Comparison of ENCODE assay signal across 20 mouse cellular contexts in genomic region chr13:44918269-44918668, GRCm38 (mm10).
A peak's percentile ranks its signal among the peaks of the same experiment; 100 is the strongest.
DNase-seq lines count a peak whose midpoint lies in the region; ATAC-seq and TF ChIP-seq lines count a peak whose summit lies in the region.
"Had no signal": no experiment of that assay in that cellular context is flagged by ENCODE, and none has a peak within 500 bp of the region (broad histone marks: within the 10 kb centered on the region; RNA-seq: fewer than 3 reads in every experiment).

No protein-coding gene starts in this region.

- WGBS in forebrain, embryonic 14.5 days = 94% methylated on average over 2 of the region's 2 CpGs
- WGBS in forebrain, postnatal 0 days = 65% methylated on average over 2 of the region's 2 CpGs
- WGBS in forebrain, embryonic 16.5 days = 77% methylated on average over 2 of the region's 2 CpGs
- WGBS in forebrain, embryonic 13.5 days = 94% methylated on average over 2 of the region's 2 CpGs

- H3K9ac ChIP-seq in forebrain, embryonic 14.5 days (ENCODE audit: low read length) = no peak overlapping the region
- no peak overlapping the region for H3K9ac ChIP-seq in forebrain, postnatal 0 days
- H3K9ac ChIP-seq in forebrain, embryonic 16.5 days (replicated peaks; ENCODE audit: low read depth, low read length) = no peak overlapping the region
- H3K9ac ChIP-seq in forebrain, embryonic 13.5 days = no peak overlapping the region
- H3K9ac ChIP-seq: embryonic facial prominence, embryonic 13.5 days; embryonic facial prominence, embryonic 15.5 days had no signal

- H3K27me3 ChIP-seq in forebrain, embryonic 14.5 days (replicated peaks; ENCODE audit: control insufficient read depth, insufficient read depth, low read length) = no peaks in the 10 kb centered on the region
- no peaks in the 10 kb centered on the region for H3K27me3 ChIP-seq in forebrain, postnatal 0 days (ENCODE audit: insufficient read depth, low read length)
- H3K27me3 ChIP-seq in forebrain, embryonic 16.5 days (replicated peaks; ENCODE audit: control insufficient read depth, insufficient read depth, low read length) = no peaks in the 10 kb centered on the region
- H3K27me3 ChIP-seq in forebrain, embryonic 13.5 days = no peaks in the 10 kb centered on the region
- H3K27me3 ChIP-seq: embryonic facial prominence, embryonic 13.5 days; embryonic facial prominence, embryonic 15.5 days had no signal

- H3K27ac ChIP-seq in forebrain, embryonic 14.5 days (ENCODE audit: low read depth, low read length) = no peak overlapping the region
- H3K27ac ChIP-seq in forebrain, postnatal 0 days (ENCODE audit: low read depth, low read length) = no peak overlapping the region
- H3K27ac ChIP-seq in forebrain, embryonic 16.5 days (ENCODE audit: low read length) = no peak overlapping the region
- H3K27ac ChIP-seq in forebrain, embryonic 13.5 days = no peak overlapping the region
- peak overlapping the region; percentile 23 for H3K27ac ChIP-seq in bone marrow macrophage, adult 2 months (ENCODE audit: insufficient read depth, low read depth, low read length)
- H3K27ac ChIP-seq: embryonic facial prominence, embryonic 13.5 days; embryonic facial prominence, embryonic 15.5 days; gastrocnemius, adult 2 months had no signal

- no peak overlapping the region for H3K4me2 ChIP-seq in forebrain, embryonic 14.5 days (ENCODE audit: low read length)
- H3K4me2 ChIP-seq in forebrain, postnatal 0 days (ENCODE audit: low read depth) = no peak overlapping the region
- no peak overlapping the region for H3K4me2 ChIP-seq in forebrain, embryonic 16.5 days (ENCODE audit: low read length)
- H3K4me2 ChIP-seq in forebrain, embryonic 13.5 days = no peak overlapping the region
- H3K4me2 ChIP-seq: embryonic facial prominence, embryonic 13.5 days; embryonic facial prominence, embryonic 15.5 days had no signal

- TF ChIP-seq POLR2A in bone marrow macrophage, adult 2 months (IDR thresholded peaks at IDR 0.05; ENCODE audit: borderline replicate concordance, low read depth, low read length) = no peak

- TF ChIP-seq CTCF in forebrain, postnatal 0 days (IDR thresholded peaks at IDR 0.05; ENCODE audit: low read depth) = no peak
- no peak for TF ChIP-seq CTCF in bone marrow macrophage, adult 2 months (IDR thresholded peaks at IDR 0.05; ENCODE audit: low read depth, low read length)

- no peak for ATAC-seq in forebrain, embryonic 14.5 days
- ATAC-seq in forebrain, postnatal 0 days = no peak
- ATAC-seq in forebrain, embryonic 16.5 days = peak; percentile 39; the same call in 1 of the 2 replicates
- ATAC-seq in forebrain, embryonic 13.5 days = no peak

- no peaks in the 10 kb centered on the region for H3K9me3 ChIP-seq in forebrain, embryonic 14.5 days (replicated peaks; ENCODE audit: control insufficient read depth, low read length)
- no peaks in the 10 kb centered on the region for H3K9me3 ChIP-seq in forebrain, postnatal 0 days (ENCODE audit: low read length)
- no peaks in the 10 kb centered on the region for H3K9me3 ChIP-seq in forebrain, embryonic 16.5 days (ENCODE audit: control insufficient read depth, low read length)
- H3K9me3 ChIP-seq in forebrain, embryonic 13.5 days (replicated peaks) = no peaks in the 10 kb centered on the region
- H3K9me3 ChIP-seq: embryonic facial prominence, embryonic 13.5 days; embryonic facial prominence, embryonic 15.5 days had no signal

- H3K36me3 ChIP-seq in forebrain, embryonic 14.5 days (ENCODE audit: control insufficient read depth, insufficient read depth, low read length) = peaks cover 97% of the 10 kb centered on the region
- peaks cover 87% of the 10 kb centered on the region for H3K36me3 ChIP-seq in forebrain, postnatal 0 days (ENCODE audit: insufficient read depth)
- H3K36me3 ChIP-seq in forebrain, embryonic 16.5 days (ENCODE audit: control insufficient read depth, insufficient read depth) = peaks cover 51% of the 10 kb centered on the region
- peaks cover 100% of the 10 kb centered on the region for H3K36me3 ChIP-seq in forebrain, embryonic 13.5 days (ENCODE audit: poor library complexity, severe bottlenecking)

- no peak overlapping the region for H3K4me3 ChIP-seq in forebrain, embryonic 14.5 days (ENCODE audit: low read depth, low read length)
- H3K4me3 ChIP-seq in forebrain, postnatal 0 days (ENCODE audit: low read depth, low read length) = no peak overlapping the region
- no peak overlapping the region for H3K4me3 ChIP-seq in forebrain, embryonic 16.5 days (replicated peaks; ENCODE audit: low read length)
- H3K4me3 ChIP-seq in forebrain, embryonic 13.5 days = no peak overlapping the region
- no peak overlapping the region for H3K4me3 ChIP-seq in bone marrow macrophage, adult 2 months (ENCODE audit: insufficient read depth, low read length)
- H3K4me3 ChIP-seq: embryonic facial prominence, embryonic 13.5 days; embryonic facial prominence, embryonic 15.5 days; erythroblast, embryonic 14.5 days; gastrocnemius, adult 2 months had no signal

- peak; percentile 38 to 44 for DNase-seq in cerebellum, postnatal 14 days
- DNase-seq in cerebellum, adult 9-11 months = no peak
- DNase-seq in forebrain, embryonic 14.5 days (ENCODE audit: low spot score) = peak; percentile 15
- DNase-seq in forebrain, postnatal 0 days = no peak
- DNase-seq in adipocyte (ENCODE audit: low spot score) = no peak
- DNase-seq: adrenal gland, adult 8-10 months; adrenal gland, postnatal 14 days; adrenal gland, postnatal 36 days; cerebellum, adult 11 months; cerebellum, adult 9-10 months; cerebellum, postnatal 36 days; embryo, embryonic 11 days; gastrocnemius, adult 2 months; gastrocnemius, postnatal 10 days had no signal

- no peaks in the 10 kb centered on the region for H3K4me1 ChIP-seq in forebrain, embryonic 14.5 days (ENCODE audit: control insufficient read depth, insufficient read depth, low read length)
- no peaks in the 10 kb centered on the region for H3K4me1 ChIP-seq in forebrain, postnatal 0 days (ENCODE audit: insufficient read depth)
- 0 out of 2 replicates have a peak, but pooled peaks cover 2% of the 10 kb centered on the region for H3K4me1 ChIP-seq in forebrain, embryonic 16.5 days (replicated peaks; ENCODE audit: control insufficient read depth, insufficient read depth, low read length)
- H3K4me1 ChIP-seq in forebrain, embryonic 13.5 days = peaks cover 4% of the 10 kb centered on the region; the same call in 1 of the 2 replicates
- peaks cover 29% of the 10 kb centered on the region for H3K4me1 ChIP-seq in bone marrow macrophage, adult 2 months (ENCODE audit: control insufficient read depth, insufficient read depth, low read length)

Comparison
In these comparisons a context has a peak if more than half of its experiments do, and no peak if none do; other contexts are left out.
1. DNase-seq: peak in cerebellum, postnatal 14 days (2 of 2) and forebrain, embryonic 14.5 days (single experiment); none in cerebellum, adult 9-11 months (single experiment), forebrain, postnatal 0 days (single experiment) and adipocyte (single experiment).